Mouse (Mus musculus) splenic B cell, adult 2 months (primary cell): ENCODE measurements around the gene Vipr1.

ENCODE experiments used
- DNase-seq: peaks from one replicate; pipeline ENCODE4 v3.0.0-alpha.2; 2011; ENCODE audit warnings: low read depth, low spot score
- H3K27me3 ChIP-seq: 2 replicates; pipeline ENCODE4 v1.6.1; 2012; ENCODE audit warnings: mild to moderate bottlenecking, low read length, moderate library complexity, mixed read lengths; ENCODE audit not compliant: control insufficient read depth, poor library complexity, insufficient read depth, severe bottlenecking
- H3K36me3 ChIP-seq: 2 replicates; pipeline ENCODE4 v1.6.1; 2012; ENCODE audit warnings: mild to moderate bottlenecking, low read length, moderate library complexity, mixed read lengths; ENCODE audit not compliant: control insufficient read depth, poor library complexity, insufficient read depth, severe bottlenecking

The Vipr1 gene

GRCm38 (mm10) chr9:121681191-121681590 is 38.7 kb downstream of the Vipr1 start:
- Histone ChIP-seq H3K27me3 (no peaks in the 10 kb centered on the region), H3K36me3 (no peaks in the 10 kb centered on the region; the same call in 1 of the 2 replicates)
- no peak for DNase-seq

- no peaks in the 10 kb centered on the region for H3K27me3 ChIP-seq
- DNase-seq, result peak; percentile 49
- no peaks in the 10 kb centered on the region; the same call in 1 of the 2 replicates for H3K36me3 ChIP-seq
Measured at GRCm38 (mm10) chr9:121682037-121682680, 39.6 kb downstream of the Vipr1 start.

- no peak for DNase-seq
- Histone ChIP-seq H3K27me3 (no peaks in the 10 kb centered on the region), H3K36me3 (no peaks in the 10 kb centered on the region; the same call in 1 of the 2 replicates)
Measured at GRCm38 (mm10) chr9:121684702-121685101, 42.2 kb downstream of the Vipr1 start.

GRCm38 (mm10) chr9:121690200-121690651 is 47.7 kb downstream of the Vipr1 start:
- Histone ChIP-seq H3K27me3 (no peaks in the 10 kb centered on the region), H3K36me3 (no peaks in the 10 kb centered on the region; the same call in 1 of the 2 replicates)
- DNase-seq, result no peak

- Histone ChIP-seq H3K36me3 (no peaks in the 10 kb centered on the region; the same call in 1 of the 2 replicates), H3K27me3 (no peaks in the 10 kb centered on the region)
- DNase-seq, result no peak
Measured at GRCm38 (mm10) chr9:121690734-121691133, 48.2 kb downstream of the Vipr1 start.

- Histone ChIP-seq H3K36me3 (no peaks in the 10 kb centered on the region), H3K27me3 (no peaks in the 10 kb centered on the region)
- DNase-seq, result no peak
Measured at GRCm38 (mm10) chr9:121694736-121695135, 52.2 kb downstream of the Vipr1 start.

- H3K36me3 ChIP-seq, result no peaks in the 10 kb centered on the region
Measured at GRCm38 (mm10) chr9:121696626-121697025, 54.1 kb downstream of the Vipr1 start.

GRCm38 (mm10) chr9:121697150-121698049 is 54.9 kb downstream of the Vipr1 start:
- Histone ChIP-seq H3K36me3 (no peaks in the 10 kb centered on the region), H3K27me3 (no peaks in the 10 kb centered on the region)
- peak; percentile 81 for DNase-seq

More at GRCm38 (mm10) chr9:121696626-121697025, 54.1 kb downstream of the Vipr1 start:
- no peaks in the 10 kb centered on the region for H3K27me3 ChIP-seq
- DNase-seq, result no peak

GRCm38 (mm10) chr9:121704261-121704645 is 61.7 kb downstream of the Vipr1 start:
- DNase-seq, result no peak
- H3K27me3 ChIP-seq, result no peaks in the 10 kb centered on the region
- H3K36me3 ChIP-seq, result no peaks in the 10 kb centered on the region

- Histone ChIP-seq H3K36me3 (no peaks in the 10 kb centered on the region), H3K27me3 (no peaks in the 10 kb centered on the region)
- DNase-seq, result peak; percentile 91
Measured at GRCm38 (mm10) chr9:121704646-121705625, 62.4 kb downstream of the Vipr1 start, which contains the start of gene Sec22c. TSS of gene Sec22c (minus strand) at chr9:121705490.

GRCm38 (mm10) chr9:121706029-121706675 is 63.6 kb downstream of the Vipr1 start:
- no peaks in the 10 kb centered on the region for H3K36me3 ChIP-seq
- no peaks in the 10 kb centered on the region for H3K27me3 ChIP-seq
- no peak for DNase-seq

- no peak for DNase-seq
- no peaks in the 10 kb centered on the region for H3K36me3 ChIP-seq
- no peaks in the 10 kb centered on the region for H3K27me3 ChIP-seq
Measured at GRCm38 (mm10) chr9:121707801-121708200, 65.3 kb downstream of the Vipr1 start.

GRCm38 (mm10) chr9:121708506-121709486 is 66.3 kb downstream of the Vipr1 start:
- Histone ChIP-seq H3K36me3 (no peaks in the 10 kb centered on the region; the same call in 1 of the 2 replicates), H3K27me3 (no peaks in the 10 kb centered on the region)
- DNase-seq, result no peak
